Mouse (Mus musculus) MEL (cell line): ENCODE measurements around the gene Hcn3. TPM values are rescaled to one million over a fixed set of nuclear protein-coding genes. Genes with fewer than 3 reads are reported as not detected.

ENCODE experiments used
- DNase-seq: peaks from one replicate; pipeline ENCODE4 v3.0.0; 2011; ENCODE audit warnings: low read depth, low spot score
- H3K27ac ChIP-seq: 2 replicates; pipeline ENCODE4 v1.5.1; 2012; ENCODE audit warnings: low read depth, mild to moderate bottlenecking, control low read depth, low read length, moderate library complexity; ENCODE audit not compliant: control insufficient read depth
- H3K27me3 ChIP-seq, 2 experiments: fragments of 150-350 bp in 1 of 2; sonication (generic) in 1 of 2; 2 replicates each; pipeline ENCODE4 v1.6.1; 2012; ENCODE audit warnings: low read length in 2 of 2, mild to moderate bottlenecking in 2 of 2, improper control_type of control experiment in 1 of 2, moderate library complexity in 1 of 2; ENCODE audit not compliant: insufficient read depth in 2 of 2, control insufficient read depth in 1 of 2
- H3K36me3 ChIP-seq, 2 experiments: 2 replicates each; pipeline ENCODE4 v1.6.1; 2012 to 2014; ENCODE audit warnings: low read length in 2 of 2, improper control_type of control experiment in 1 of 2, inconsistent platforms in 1 of 2, mild to moderate bottlenecking in 1 of 2; ENCODE audit not compliant: insufficient read depth in 2 of 2, control insufficient read depth in 1 of 2
- H3K4me1 ChIP-seq, 2 experiments: fragments of 150-350 bp in 1 of 2; sonication (generic) in 1 of 2; 2 replicates each; pipeline ENCODE4 v1.6.1; 2012; ENCODE audit warnings: low read length in 2 of 2, improper control_type of control experiment in 1 of 2, mild to moderate bottlenecking in 1 of 2; ENCODE audit not compliant: insufficient read depth in 2 of 2, control insufficient read depth in 1 of 2
- H3K4me3 ChIP-seq, 2 experiments: fragments of 150-350 bp in 1 of 2; sonication (generic) in 1 of 2; 2 replicates each; pipeline ENCODE4 v1.5.1; 2012; ENCODE audit warnings: low read depth in 2 of 2, low read length in 2 of 2, mild to moderate bottlenecking in 2 of 2, moderate library complexity in 2 of 2, control low read depth in 1 of 2, improper control_type of control experiment in 1 of 2; ENCODE audit not compliant: control insufficient read depth in 1 of 2, insufficient read depth in 1 of 2
- H3K79me2 ChIP-seq: 2 replicates; pipeline ENCODE4 v1.6.1; 2012; ENCODE audit warnings: mild to moderate bottlenecking, low read length, moderate library complexity; ENCODE audit not compliant: control insufficient read depth, poor library complexity, insufficient read depth
- H3K9ac ChIP-seq: 2 replicates; pipeline ENCODE4 v1.6.1; 2012; ENCODE audit warnings: low read depth, mild to moderate bottlenecking, control low read depth, low read length, moderate library complexity; ENCODE audit not compliant: control insufficient read depth, poor library complexity, severe bottlenecking
- H3K9me3 ChIP-seq: fragments of 150-350 bp; sonication (generic); replicated peaks from 2 replicates; pipeline ENCODE4 v1.6.1; 2012; ENCODE audit warnings: mild to moderate bottlenecking, low read length, improper control_type of control experiment, moderate library complexity; ENCODE audit not compliant: insufficient read depth
- CHD1 ChIP-seq: IDR thresholded peaks from 2 replicates; pipeline ENCODE4 v1.6.1; 2012; ENCODE audit warnings: low read depth, mild to moderate bottlenecking, inconsistent platforms, low read length, improper control_type of control experiment
- E2F4 ChIP-seq: IDR thresholded peaks from 2 replicates; pipeline ENCODE4 v1.6.1; 2011; ENCODE audit warnings: low read depth, low read length, improper control_type of control experiment, borderline replicate concordance
- ELF1 ChIP-seq: IDR thresholded peaks from 2 replicates; pipeline ENCODE4 v1.6.1; 2014; ENCODE audit warnings: low read depth, mild to moderate bottlenecking, inconsistent platforms, low read length, improper control_type of control experiment, moderate library complexity
- EP300 ChIP-seq, 2 experiments: IDR thresholded peaks; 2 replicates each; pipeline ENCODE4 v1.6.1; 2011; ENCODE audit warnings: improper control_type of control experiment in 2 of 2, low read length in 2 of 2, low read depth in 1 of 2, mild to moderate bottlenecking in 1 of 2
- GABPA ChIP-seq: IDR thresholded peaks from 2 replicates; pipeline ENCODE4 v1.6.1; 2012; ENCODE audit warnings: low read depth, mild to moderate bottlenecking, inconsistent platforms, low read length, improper control_type of control experiment, moderate library complexity
- GATA1 ChIP-seq: IDR thresholded peaks from 2 replicates; pipeline ENCODE4 v1.6.1; 2011; ENCODE audit warnings: low read depth, low read length, improper control_type of control experiment
- HCFC1 ChIP-seq: IDR thresholded peaks from 2 replicates; pipeline ENCODE4 v1.6.1; 2012; ENCODE audit warnings: low read depth, mild to moderate bottlenecking, inconsistent platforms, low read length, improper control_type of control experiment, moderate library complexity
- JUND ChIP-seq: IDR thresholded peaks from 2 replicates; pipeline ENCODE4 v1.6.1; 2011; ENCODE audit warnings: low read depth, mild to moderate bottlenecking, improper control_type of control experiment, low read length
- KAT2A ChIP-seq: conservative IDR thresholded peaks from 2 replicates; pipeline ENCODE4 v1.6.1; 2012; ENCODE audit warnings: low read depth, low read length, improper control_type of control experiment, inconsistent platforms
- MAFK ChIP-seq: IDR thresholded peaks from 2 replicates; pipeline ENCODE4 v1.6.1; 2011; ENCODE audit warnings: low read depth, mild to moderate bottlenecking, low read length, improper control_type of control experiment, borderline replicate concordance
- MAZ ChIP-seq: IDR thresholded peaks from 2 replicates; pipeline ENCODE4 v1.6.1; 2012; ENCODE audit warnings: low read depth, mild to moderate bottlenecking, inconsistent platforms, low read length, improper control_type of control experiment
- MXI1 ChIP-seq: IDR thresholded peaks from 2 replicates; pipeline ENCODE4 v1.6.1; 2011; ENCODE audit warnings: mild to moderate bottlenecking, low read depth, low read length, improper control_type of control experiment
- NELFE ChIP-seq: IDR thresholded peaks from 2 replicates; pipeline ENCODE4 v1.6.1; 2011; ENCODE audit warnings: low read depth, low read length, improper control_type of control experiment
- NRF1 ChIP-seq: IDR thresholded peaks from 2 replicates; pipeline ENCODE4 v1.6.1; 2014; ENCODE audit warnings: low read depth, mild to moderate bottlenecking, inconsistent platforms, low read length, improper control_type of control experiment, moderate library complexity; ENCODE audit not compliant: poor library complexity, insufficient read depth, severe bottlenecking
- POLR2A ChIP-seq, 2 experiments: IDR thresholded peaks; 2 replicates each; pipeline ENCODE4 v1.6.1; 2011 to 2012; ENCODE audit warnings: low read length in 2 of 2, mild to moderate bottlenecking in 2 of 2, control low read depth in 1 of 2, improper control_type of control experiment in 1 of 2, low read depth in 1 of 2, moderate library complexity in 1 of 2; ENCODE audit not compliant: control insufficient read depth in 1 of 2, insufficient read depth in 1 of 2, poor library complexity in 1 of 2
- RCOR1 ChIP-seq: IDR thresholded peaks from 2 replicates; pipeline ENCODE4 v1.6.1; 2012; ENCODE audit warnings: low read depth, mild to moderate bottlenecking, inconsistent platforms, low read length, improper control_type of control experiment
- SIN3A ChIP-seq: IDR thresholded peaks from 2 replicates; pipeline ENCODE4 v1.6.1; 2012; ENCODE audit warnings: low read length, improper control_type of control experiment, inconsistent platforms
- TAL1 ChIP-seq: IDR thresholded peaks from 2 replicates; pipeline ENCODE4 v1.6.1; 2012; ENCODE audit warnings: mild to moderate bottlenecking, inconsistent platforms, low read length, moderate library complexity, mixed read lengths
- TBP ChIP-seq: IDR thresholded peaks from 2 replicates; pipeline ENCODE4 v1.8.0; 2011; ENCODE audit warnings: low read depth, low read length, improper control_type of control experiment
- TCF12 ChIP-seq: IDR thresholded peaks from 2 replicates; pipeline ENCODE4 v1.6.1; 2014; ENCODE audit warnings: low read depth, mild to moderate bottlenecking, inconsistent platforms, low read length, improper control_type of control experiment, moderate library complexity
- UBTF ChIP-seq: IDR thresholded peaks from 2 replicates; pipeline ENCODE4 v1.6.1; 2012; ENCODE audit warnings: low read depth, mild to moderate bottlenecking, inconsistent platforms, low read length, improper control_type of control experiment, moderate library complexity, borderline replicate concordance; ENCODE audit not compliant: insufficient read depth
- ZC3H11A ChIP-seq: IDR thresholded peaks from 2 replicates; pipeline ENCODE4 v1.6.1; 2012; ENCODE audit warnings: low read depth, mild to moderate bottlenecking, inconsistent platforms, low read length, improper control_type of control experiment
- ZMIZ1 ChIP-seq: IDR thresholded peaks from 2 replicates; pipeline ENCODE4 v1.6.1; 2012; ENCODE audit warnings: low read depth, mild to moderate bottlenecking, inconsistent platforms, low read length, improper control_type of control experiment, moderate library complexity
- polyA plus RNA-seq, 2 experiments: library from polyadenylated mRNA; stranded (reverse) in 1 of 2; unstranded in 1 of 2; fragments of >175 nt in 1 of 2; fragments of >200 nt in 1 of 2; gene quantifications; 2 replicates each; pipeline versions ENCODE4 v1.2.1 to v1.2.4; 2012; ENCODE audit warnings: low replicate concordance in 2 of 2, low read depth in 1 of 2; ENCODE audit not compliant: insufficient read length in 2 of 2, insufficient read depth in 1 of 2, missing spikeins in 1 of 2
- total RNA-seq: library from RNA; depleted of rRNA; stranded (reverse); fragments of 300-350 nt; gene quantifications from 2 replicates; pipeline ENCODE4 v1.2.3, GENCODE M21; 2012

Gene Hcn3
- total and polyA plus RNA-seq, 3 experiments, result 4.0 to 7.4 TPM; not detected in 1

- DNase-seq, result peak; percentile 64
- H3K4me1 ChIP-seq, result peaks cover 30 to 57% of the 10 kb centered on the region in 2 experiments
- no peak overlapping the region for H3K4me3 ChIP-seq
- peak overlapping the region; percentile 67 for H3K9ac ChIP-seq
- peaks cover 0 to 50% of the 10 kb centered on the region in 2 experiments; a peak in 2 of 4 replicates for H3K36me3 ChIP-seq
- TF ChIP-seq MAFK (no peak), TAL1 (peak; percentile 41), SIN3A (0 out of 2 replicates have a peak, but pooled peaks have one; percentile 7), EP300 (IDR thresholded peaks at IDR 0.05; ENCODE audit: low read depth in 1 of 2, low read length in 2 of 2) (peak in 1 of 2 experiments; percentile 56; a peak in 2 of 4 replicates), ZC3H11A (no peak), TCF12 (0 out of 2 replicates have a peak, but pooled peaks have one; percentile 19), GATA1 (peak; percentile 67)
- peak overlapping the region; percentile 88 for H3K27ac ChIP-seq
- H3K9me3 ChIP-seq, result no peaks in the 10 kb centered on the region
- no peaks in the 10 kb centered on the region for H3K27me3 ChIP-seq
- peaks cover 16% of the 10 kb centered on the region for H3K79me2 ChIP-seq
Measured at GRCm38 (mm10) chr3:89133752-89134151, 26.2 kb downstream of the Hcn3 start.

- peak; percentile 69 for DNase-seq
- peaks cover 34 to 63% of the 10 kb centered on the region in 2 experiments for H3K4me1 ChIP-seq
- peak overlapping the region; percentile 88 for H3K27ac ChIP-seq
- TF ChIP-seq RCOR1 (no peak), ELF1 (no peak), UBTF (0 out of 2 replicates have a peak, but pooled peaks have one; percentile 40), MAZ (0 out of 2 replicates have a peak, but pooled peaks have one; percentile 18)
- H3K79me2 ChIP-seq, result peaks cover 16% of the 10 kb centered on the region
- peak overlapping the region; percentile 51 to 57 for H3K4me3 ChIP-seq
- peaks cover 0 to 48% of the 10 kb centered on the region in 2 experiments; a peak in 2 of 4 replicates for H3K36me3 ChIP-seq
- H3K9me3 ChIP-seq, result no peaks in the 10 kb centered on the region
- H3K9ac ChIP-seq, result peak overlapping the region; percentile 67
- no peaks in the 10 kb centered on the region for H3K27me3 ChIP-seq
Measured at GRCm38 (mm10) chr3:89133063-89133450, 26.9 kb downstream of the Hcn3 start.

- Histone ChIP-seq H3K9ac (peak overlapping the region; percentile 67), H3K4me3 (peak overlapping the region; percentile 51 to 57), H3K27ac (peak overlapping the region; percentile 88), H3K79me2 (peaks cover 14% of the 10 kb centered on the region), H3K4me1 (peaks cover 34 to 59% of the 10 kb centered on the region in 2 experiments), H3K9me3 (no peaks in the 10 kb centered on the region), H3K36me3 (peaks cover 0 to 44% of the 10 kb centered on the region in 2 experiments; a peak in 2 of 4 replicates), H3K27me3 (no peaks in the 10 kb centered on the region)
- peak; percentile 98 for DNase-seq
- TF ChIP-seq GABPA, result no peak
- TF ChIP-seq ELF1, result peak; percentile 51; the same call in 1 of the 2 replicates
- TF ChIP-seq JUND, result no peak
- TF ChIP-seq CHD1, result peak; percentile 41; the same call in 1 of the 2 replicates
- TF ChIP-seq TBP, result peak; percentile 56; the same call in 1 of the 2 replicates
- no peak for TF ChIP-seq E2F4
- TF ChIP-seq POLR2A (IDR thresholded peaks at IDR 0.05; ENCODE audit: control insufficient read depth in 1 of 2, insufficient read depth in 1 of 2, low read depth in 1 of 2, low read length in 2 of 2, poor library complexity in 1 of 2), result peak; percentile 21 to 71; a peak in 3 of 4 replicates
- TF ChIP-seq MXI1, result peak; percentile 74
- TF ChIP-seq GATA1, result peak; percentile 90
- TF ChIP-seq ZMIZ1, result peak; percentile 64; the same call in 1 of the 2 replicates
- TF ChIP-seq HCFC1, result peak; percentile 65
- TF ChIP-seq MAFK, result 0 out of 2 replicates have a peak, but pooled peaks have one; percentile 21
- no peak for TF ChIP-seq NRF1
- peak; percentile 68 for TF ChIP-seq NELFE
- 0 out of 2 replicates have a peak, but pooled peaks have one; percentile 18 for TF ChIP-seq KAT2A
Measured at GRCm38 (mm10) chr3:89132285-89133062, 27.5 kb downstream of the Hcn3 start.
